Mouse (Mus musculus) small intestine, adult 2 months (tissue): Measurements from ENCODE around the gene Tpo.

Source experiments
- CTCF ChIP-seq: fragments of 200-500 bp; IDR thresholded peaks from 2 replicates; pipeline ENCODE4 v1.5.1; 2012; ENCODE audit warnings: low read depth, mild to moderate bottlenecking, control low read depth, inconsistent platforms, low read length, moderate library complexity, mixed read lengths; ENCODE audit not compliant: insufficient replicate concordance, insufficient read length; ENCODE audit errors: extremely low read depth
- POLR2A ChIP-seq: fragments of 200-500 bp; IDR thresholded peaks from 2 replicates; pipeline ENCODE4 v1.6.1; 2012; ENCODE audit warnings: low read depth, mild to moderate bottlenecking, control low read depth, inconsistent platforms, low read length, moderate library complexity

GRCm38 (mm10) chr12:30015501-30015900, 116.9 kb downstream of the Tpo start:
- TF ChIP-seq CTCF (no peak), POLR2A (no peak)
